Mouse (Mus musculus): ENCODE data around the gene Gm17662. TPM values are rescaled to one million over a fixed set of nuclear protein-coding genes. Genes with fewer than 3 reads are reported as not detected.

Gm17662 gene
- total and polyA plus RNA-seq, 3 experiments = not detected

DNA sequence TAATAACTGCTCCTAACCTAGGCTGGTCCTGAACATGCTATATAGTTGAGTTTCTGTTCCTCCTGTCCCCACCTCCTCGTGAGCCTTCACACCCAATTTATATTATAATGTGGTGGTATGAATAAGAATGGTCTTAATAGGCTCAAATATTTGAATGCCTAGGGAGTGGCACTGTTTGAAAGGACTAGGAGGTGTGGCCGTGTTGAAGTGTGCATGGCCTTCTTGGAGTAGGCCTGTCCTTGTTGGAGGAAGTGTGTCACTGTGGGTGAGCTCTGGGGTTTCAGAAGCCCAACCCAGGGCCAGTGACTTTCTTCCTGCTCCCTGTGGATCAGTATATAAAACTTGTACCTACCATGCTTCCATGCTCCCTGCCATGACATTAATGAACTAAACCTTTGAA, 43.5 kb upstream of the Gm17662 start:
- Histone ChIP-seq H3K36me3 (ENCODE audit: control insufficient read depth in 1 of 2, insufficient read depth in 2 of 2, low read length in 2 of 2) (no peaks in the 10 kb centered on the region), H3K4me3 (ENCODE audit: control insufficient read depth in 1 of 2, insufficient read depth in 1 of 2, low read depth in 2 of 2, low read length in 2 of 2) (no peak overlapping the region), H3K27me3 (ENCODE audit: control insufficient read depth in 1 of 2, insufficient read depth in 2 of 2, low read length in 2 of 2) (no peaks in the 10 kb centered on the region), H3K4me1 (ENCODE audit: control insufficient read depth in 1 of 2, insufficient read depth in 2 of 2, low read length in 2 of 2) (no peaks in the 10 kb centered on the region), H3K79me2 (ENCODE audit: control insufficient read depth, insufficient read depth, low read length, poor library complexity) (no peaks in the 10 kb centered on the region), H3K9me3 (replicated peaks; ENCODE audit: insufficient read depth, low read length) (no peaks in the 10 kb centered on the region), H3K27ac (ENCODE audit: control insufficient read depth, low read depth, low read length) (no peak overlapping the region), H3K9ac (ENCODE audit: control insufficient read depth, low read depth, low read length, poor library complexity, severe bottlenecking) (no peak overlapping the region)
- TF ChIP-seq ZNF384 (IDR thresholded peaks at IDR 0.05; ENCODE audit: low read depth, low read length) (no peak), USF1 (IDR thresholded peaks at IDR 0.05; ENCODE audit: low read depth, low read length) (no peak), HCFC1 (IDR thresholded peaks at IDR 0.05; ENCODE audit: low read depth, low read length) (no peak), ETS1 (IDR thresholded peaks at IDR 0.05; ENCODE audit: low read depth, low read length) (no peak), TCF12 (IDR thresholded peaks at IDR 0.05; ENCODE audit: low read depth, low read length) (no peak), ZKSCAN1 (IDR thresholded peaks at IDR 0.05; ENCODE audit: low read depth, low read length) (no peak), SIN3A (IDR thresholded peaks at IDR 0.05; ENCODE audit: low read length) (no peak), TAL1 (IDR thresholded peaks at IDR 0.05; ENCODE audit: low read length) (no peak), JUND (IDR thresholded peaks at IDR 0.05; ENCODE audit: low read depth, low read length) (no peak), TBP (IDR thresholded peaks at IDR 0.05; ENCODE audit: low read depth, low read length) (no peak), CHD1 (IDR thresholded peaks at IDR 0.05; ENCODE audit: low read depth, low read length) (no peak), ZC3H11A (IDR thresholded peaks at IDR 0.05; ENCODE audit: low read depth, low read length) (no peak), UBTF (IDR thresholded peaks at IDR 0.05; ENCODE audit: borderline replicate concordance, insufficient read depth, low read depth, low read length) (no peak), RCOR1 (IDR thresholded peaks at IDR 0.05; ENCODE audit: low read depth, low read length) (no peak)
- no peak for DNase-seq (ENCODE audit: low read depth, low spot score)

DNA sequence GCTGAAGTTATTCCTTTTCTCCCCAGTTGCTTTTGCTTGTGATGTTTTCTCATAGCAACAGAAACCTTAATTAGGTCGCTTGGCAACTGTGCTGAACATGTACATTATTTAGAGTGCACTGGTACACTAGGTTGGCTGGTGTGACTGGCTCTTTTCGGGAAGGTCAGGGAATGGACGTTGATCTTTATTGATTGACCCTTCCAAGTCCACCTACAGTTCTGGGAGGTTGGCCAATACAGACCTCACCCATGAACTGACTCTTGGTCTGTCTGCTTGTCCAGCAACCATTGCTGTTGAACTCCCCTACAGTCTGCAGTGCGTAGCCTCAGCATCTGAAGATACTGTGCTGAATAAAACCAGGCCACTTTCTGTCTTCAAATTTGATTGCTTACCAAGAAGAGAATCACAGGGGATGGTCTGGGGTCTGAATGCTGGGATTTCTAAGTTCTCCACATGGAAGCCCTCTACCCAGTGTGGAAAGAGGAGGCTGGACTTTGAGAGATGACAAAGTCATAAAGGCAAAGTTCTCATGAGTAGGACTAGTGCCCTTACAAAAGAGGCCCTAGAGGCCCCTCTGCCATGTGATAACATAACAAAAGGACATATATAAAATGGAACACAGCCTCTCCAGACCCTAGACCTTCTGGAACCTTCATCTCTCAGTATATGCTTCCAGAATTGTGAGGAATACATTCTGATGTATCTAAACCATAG, 40.5 kb upstream of the Gm17662 start:
- TF ChIP-seq ZC3H11A (IDR thresholded peaks at IDR 0.05; ENCODE audit: low read depth, low read length) (no peak), GABPA (IDR thresholded peaks at IDR 0.05; ENCODE audit: low read depth, low read length) (no peak), CHD2 (IDR thresholded peaks at IDR 0.05; ENCODE audit: low read length) (no peak)
- Histone ChIP-seq H3K79me2 (ENCODE audit: control insufficient read depth, insufficient read depth, low read length, poor library complexity) (no peaks in the 10 kb centered on the region), H3K9me3 (replicated peaks; ENCODE audit: insufficient read depth, low read length) (no peaks in the 10 kb centered on the region), H3K4me1 (ENCODE audit: control insufficient read depth in 1 of 2, insufficient read depth in 2 of 2, low read length in 2 of 2) (no peaks in the 10 kb centered on the region), H3K9ac (ENCODE audit: control insufficient read depth, low read depth, low read length, poor library complexity, severe bottlenecking) (no peak overlapping the region), H3K36me3 (ENCODE audit: control insufficient read depth in 1 of 2, insufficient read depth in 2 of 2, low read length in 2 of 2) (no peaks in the 10 kb centered on the region), H3K27me3 (ENCODE audit: control insufficient read depth in 1 of 2, insufficient read depth in 2 of 2, low read length in 2 of 2) (no peaks in the 10 kb centered on the region), H3K27ac (ENCODE audit: control insufficient read depth, low read depth, low read length) (no peak overlapping the region), H3K4me3 (ENCODE audit: control insufficient read depth in 1 of 2, insufficient read depth in 1 of 2, low read depth in 2 of 2, low read length in 2 of 2) (no peak overlapping the region)
- no peak for DNase-seq (ENCODE audit: low read depth, low spot score)

Data from MEL (cell line).